Mouse (Mus musculus): ENCODE results near the gene Ttc24. TPM values are rescaled to one million over a fixed set of nuclear protein-coding genes. Genes with fewer than 3 reads are reported as not detected.
A peak's percentile ranks its signal among the peaks of the same experiment; 100 is the strongest.

The Ttc24 gene
- total RNA-seq, 1 experiment: not detected

- peaks cover 33% of the 10 kb centered on the region for H3K36me3 ChIP-seq (ENCODE audit: control insufficient read depth, insufficient read depth, low read length, poor library complexity, severe bottlenecking)
- H3K27ac ChIP-seq (ENCODE audit: insufficient read depth, low read depth, low read length, poor library complexity, severe bottlenecking): no peak overlapping the region
- in situ Hi-C loops (cut with MboI; ENCODE audit: low sequenced_read_pairs in 2 of 2, unreplicated experiment in 2 of 2): no loop called here
- DNase-seq (ENCODE audit: low read depth, low spot score): no peak
- no peak overlapping the region for H3K4me3 ChIP-seq (ENCODE audit: insufficient read depth in 1 of 2, low read depth in 1 of 2, low read length in 2 of 2, poor library complexity in 1 of 2, severe bottlenecking in 1 of 2)
- peaks cover 0 to 3% of the 10 kb centered on the region in 2 experiments; a peak in 1 of 4 replicates for H3K4me1 ChIP-seq (ENCODE audit: control insufficient read depth in 2 of 2, insufficient read depth in 2 of 2, low read length in 2 of 2, poor library complexity in 1 of 2)
- no peaks in the 10 kb centered on the region for H3K9me3 ChIP-seq (ENCODE audit: control insufficient read depth, insufficient read depth, low read depth, low read length)
- TF ChIP-seq MAFK (IDR thresholded peaks at IDR 0.05; ENCODE audit: insufficient read depth, low read depth, low read length) (no peak), ZNF384 (IDR thresholded peaks at IDR 0.05; ENCODE audit: low read depth, low read length) (no peak), ZC3H11A (IDR thresholded peaks at IDR 0.05; ENCODE audit: borderline replicate concordance, low read depth, low read length) (no peak), CHD2 (IDR thresholded peaks at IDR 0.05; ENCODE audit: low read depth, low read length) (no peak), HCFC1 (IDR thresholded peaks at IDR 0.05; ENCODE audit: borderline replicate concordance, insufficient read depth, low read length) (no peak)
- H3K9ac ChIP-seq (ENCODE audit: insufficient read depth, low read depth, low read length, poor library complexity, severe bottlenecking): no peak overlapping the region
These were observed 7.4 kb upstream of the Ttc24 start for GRCm38 (mm10) chr3:88085459-88085858.

GRCm38 (mm10) chr3:88084001-88084400 is 5.9 kb upstream of the Ttc24 start:
- Histone ChIP-seq H3K9me3 (ENCODE audit: control insufficient read depth, insufficient read depth, low read depth, low read length) (no peaks in the 10 kb centered on the region), H3K9ac (ENCODE audit: insufficient read depth, low read depth, low read length, poor library complexity, severe bottlenecking) (no peak overlapping the region), H3K27ac (ENCODE audit: insufficient read depth, low read depth, low read length, poor library complexity, severe bottlenecking) (no peak overlapping the region), H3K4me1 (ENCODE audit: control insufficient read depth in 2 of 2, insufficient read depth in 2 of 2, low read length in 2 of 2, poor library complexity in 1 of 2) (peaks cover 0 to 3% of the 10 kb centered on the region in 2 experiments; a peak in 1 of 4 replicates), H3K4me3 (ENCODE audit: insufficient read depth in 1 of 2, low read depth in 1 of 2, low read length in 2 of 2, poor library complexity in 1 of 2, severe bottlenecking in 1 of 2) (no peak overlapping the region), H3K36me3 (ENCODE audit: control insufficient read depth, insufficient read depth, low read length, poor library complexity, severe bottlenecking) (peaks cover 18% of the 10 kb centered on the region)
- DNase-seq (ENCODE audit: low read depth, low spot score): no peak
- in situ Hi-C loops (cut with MboI; ENCODE audit: low sequenced_read_pairs in 2 of 2, unreplicated experiment in 2 of 2): no loop called here
- TF ChIP-seq ZNF384 (IDR thresholded peaks at IDR 0.05; ENCODE audit: low read depth, low read length): peak; percentile 64; the same call in 1 of the 2 replicates
- no peak for TF ChIP-seq CHD2 (IDR thresholded peaks at IDR 0.05; ENCODE audit: low read depth, low read length)

GRCm38 (mm10) chr3:88082663-88083062 is 4.6 kb upstream of the Ttc24 start:
- Histone ChIP-seq H3K27ac (ENCODE audit: insufficient read depth, low read depth, low read length, poor library complexity, severe bottlenecking) (no peak overlapping the region; the same call in 1 of the 2 replicates), H3K9ac (ENCODE audit: insufficient read depth, low read depth, low read length, poor library complexity, severe bottlenecking) (peak overlapping the region; percentile 24; the same call in 1 of the 2 replicates), H3K9me3 (ENCODE audit: control insufficient read depth, insufficient read depth, low read depth, low read length) (no peaks in the 10 kb centered on the region), H3K36me3 (ENCODE audit: control insufficient read depth, insufficient read depth, low read length, poor library complexity, severe bottlenecking) (peaks cover 11% of the 10 kb centered on the region), H3K4me1 (ENCODE audit: control insufficient read depth in 2 of 2, insufficient read depth in 2 of 2, low read length in 2 of 2, poor library complexity in 1 of 2) (peaks cover 0 to 3% of the 10 kb centered on the region in 2 experiments; a peak in 1 of 4 replicates), H3K4me3 (ENCODE audit: insufficient read depth in 1 of 2, low read depth in 1 of 2, low read length in 2 of 2, poor library complexity in 1 of 2, severe bottlenecking in 1 of 2) (peak overlapping the region; percentile 83 to 88)
- TF ChIP-seq ZNF384 (IDR thresholded peaks at IDR 0.05; ENCODE audit: low read depth, low read length) (no peak), HCFC1 (IDR thresholded peaks at IDR 0.05; ENCODE audit: borderline replicate concordance, insufficient read depth, low read length) (no peak), ZC3H11A (IDR thresholded peaks at IDR 0.05; ENCODE audit: borderline replicate concordance, low read depth, low read length) (no peak), MAFK (IDR thresholded peaks at IDR 0.05; ENCODE audit: insufficient read depth, low read depth, low read length) (no peak), CHD2 (IDR thresholded peaks at IDR 0.05; ENCODE audit: low read depth, low read length) (no peak)
- in situ Hi-C loops (cut with MboI; ENCODE audit: low sequenced_read_pairs in 2 of 2, unreplicated experiment in 2 of 2): no loop called here
- no peak for DNase-seq (ENCODE audit: low read depth, low spot score)

GRCm38 (mm10) chr3:88082224-88082618 is 4.1 kb upstream of the Ttc24 start:
- H3K27ac ChIP-seq (ENCODE audit: insufficient read depth, low read depth, low read length, poor library complexity, severe bottlenecking): peak overlapping the region; percentile 34; the same call in 1 of the 2 replicates
- no peak for TF ChIP-seq MAFK (IDR thresholded peaks at IDR 0.05; ENCODE audit: insufficient read depth, low read depth, low read length)
- TF ChIP-seq CHD2 (IDR thresholded peaks at IDR 0.05; ENCODE audit: low read depth, low read length): no peak
- TF ChIP-seq ZNF384 (IDR thresholded peaks at IDR 0.05; ENCODE audit: low read depth, low read length): no peak
- TF ChIP-seq ZC3H11A (IDR thresholded peaks at IDR 0.05; ENCODE audit: borderline replicate concordance, low read depth, low read length): no peak
- TF ChIP-seq HCFC1 (IDR thresholded peaks at IDR 0.05; ENCODE audit: borderline replicate concordance, insufficient read depth, low read length): no peak
- peaks cover 10% of the 10 kb centered on the region for H3K36me3 ChIP-seq (ENCODE audit: control insufficient read depth, insufficient read depth, low read length, poor library complexity, severe bottlenecking)
- in situ Hi-C loops (cut with MboI; ENCODE audit: low sequenced_read_pairs in 2 of 2, unreplicated experiment in 2 of 2): no loop called here
- no peaks in the 10 kb centered on the region for H3K9me3 ChIP-seq (ENCODE audit: control insufficient read depth, insufficient read depth, low read depth, low read length)
- H3K4me1 ChIP-seq (ENCODE audit: control insufficient read depth in 2 of 2, insufficient read depth in 2 of 2, low read length in 2 of 2, poor library complexity in 1 of 2): peaks cover 0 to 3% of the 10 kb centered on the region in 2 experiments; a peak in 1 of 4 replicates
- peak overlapping the region; percentile 86 for H3K9ac ChIP-seq (ENCODE audit: insufficient read depth, low read depth, low read length, poor library complexity, severe bottlenecking)
- peak overlapping the region; percentile 83 to 88 for H3K4me3 ChIP-seq (ENCODE audit: insufficient read depth in 1 of 2, low read depth in 1 of 2, low read length in 2 of 2, poor library complexity in 1 of 2, severe bottlenecking in 1 of 2)
- no peak for DNase-seq (ENCODE audit: low read depth, low spot score)
